Mouse (Mus musculus) neural tube, embryonic 15.5 days (tissue): ENCODE measurements around the gene Mllt10. TPM values are rescaled to one million over a fixed set of nuclear protein-coding genes. Genes with fewer than 3 reads are reported as not detected.
"Not testable (repeated sequence)": the region's sequence is repeated elsewhere in the genome, so short reads cannot be mapped to it uniquely, and the experiment has no call there.

Source experiments
- ATAC-seq: fragments of 200-750 bp; cut with Nextera tagmentation; 2 replicates; pipeline ENCODE4 v1.8.0; 2017; ENCODE audit warnings: mild to moderate bottlenecking, moderate TSS enrichment, moderate library complexity; ENCODE audit not compliant: low FRiP score
- H3K27ac ChIP-seq: fragments of 300-500 bp; sonication (generic); replicated peaks from 2 replicates; pipeline ENCODE4 v1.5.1; 2015; ENCODE audit warnings: mild to moderate bottlenecking, inconsistent platforms
- H3K27me3 ChIP-seq: fragments of 300-500 bp; sonication (generic); replicated peaks from 2 replicates; pipeline ENCODE4 v1.6.1; 2015; ENCODE audit warnings: inconsistent platforms
- H3K36me3 ChIP-seq: fragments of 300-500 bp; sonication (generic); 2 replicates; pipeline ENCODE4 v1.6.1; 2015; ENCODE audit warnings: inconsistent platforms
- H3K4me1 ChIP-seq: fragments of 300-500 bp; sonication (generic); 2 replicates; pipeline ENCODE4 v1.6.1; 2015; ENCODE audit warnings: inconsistent platforms
- H3K4me2 ChIP-seq: fragments of 300-500 bp; sonication (generic); 2 replicates; pipeline ENCODE4 v1.6.1; 2015; ENCODE audit warnings: inconsistent platforms, mild to moderate bottlenecking, moderate library complexity
- H3K4me3 ChIP-seq: fragments of 300-500 bp; sonication (generic); replicated peaks from 2 replicates; pipeline ENCODE4 v1.5.1; 2015; ENCODE audit warnings: mild to moderate bottlenecking, inconsistent platforms
- H3K9ac ChIP-seq: fragments of 300-500 bp; sonication (generic); replicated peaks from 2 replicates; pipeline ENCODE4 v1.6.1; 2015; ENCODE audit warnings: mild to moderate bottlenecking, inconsistent platforms
- H3K9me3 ChIP-seq: fragments of 300-500 bp; sonication (generic); replicated peaks from 2 replicates; pipeline ENCODE4 v1.6.1; 2016; ENCODE audit warnings: inconsistent platforms
- WGBS: fragments of 180-500 bp; shearing (Covaris S2); methylation state at CpG from one replicate; pipeline ENCODE4 v1.1.7; 2015; ENCODE audit warnings: mixed read lengths; 5-methylcytosine and 5-hydroxymethylcytosine counted together
- polyA plus RNA-seq: library from polyadenylated mRNA; unstranded; fragments of >200 nt; fragmentation: Nextera tagmentation; extraction: Ambion mirVana; gene quantifications from 2 replicates; pipeline ENCODE4 v1.2.1, GENCODE M21; 2015

The Mllt10 gene
- polyA plus RNA-seq, 1 experiment from 2014 or later: 46.2 TPM

DNA sequence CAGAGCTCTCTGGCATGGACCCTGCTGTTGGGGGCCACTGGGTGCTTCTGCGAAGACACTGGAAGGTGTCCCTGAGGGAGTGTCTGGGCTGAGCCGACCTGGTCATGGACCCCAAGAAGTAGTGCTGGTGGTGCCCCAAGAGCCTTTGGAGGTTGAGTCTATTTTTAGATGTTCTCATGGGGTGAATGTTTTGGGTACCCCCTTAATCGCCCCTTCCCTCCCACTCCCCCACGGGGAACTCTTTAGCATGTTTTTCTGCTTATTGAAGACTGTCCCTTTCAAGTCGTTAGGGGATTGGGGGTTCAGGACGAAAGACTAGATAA lies 10.6 kb downstream of the Mllt10 start:
- Histone ChIP-seq H3K9me3 (no peaks in the 10 kb centered on the region), H3K27ac (peak overlapping the region; percentile 98), H3K27me3 (no peaks in the 10 kb centered on the region), H3K36me3 (peaks cover 6% of the 10 kb centered on the region; the same call in 1 of the 2 replicates), H3K9ac (peak overlapping the region; percentile 78), H3K4me3 (peak overlapping the region; percentile 66), H3K4me1 (peaks cover 13% of the 10 kb centered on the region), H3K4me2 (peak overlapping the region; percentile 68)
- peak; percentile 19; the same call in 1 of the 2 replicates for ATAC-seq
- WGBS: 4% methylated on average over 6 of the region's 6 CpGs

GRCm38 (mm10) chr2:18066436-18066835 lies 11.4 kb downstream of the Mllt10 start:
- H3K36me3 ChIP-seq: peaks cover 6% of the 10 kb centered on the region; the same call in 1 of the 2 replicates
- no peak for ATAC-seq
- H3K4me2 ChIP-seq: no peak overlapping the region; the same call in 1 of the 2 replicates
- no peak overlapping the region for H3K27ac ChIP-seq
- no peaks in the 10 kb centered on the region for H3K27me3 ChIP-seq
- H3K4me3 ChIP-seq: no peak overlapping the region
- H3K9me3 ChIP-seq: no peaks in the 10 kb centered on the region
- H3K9ac ChIP-seq: no peak overlapping the region
- H3K4me1 ChIP-seq: peaks cover 13% of the 10 kb centered on the region

DNA sequence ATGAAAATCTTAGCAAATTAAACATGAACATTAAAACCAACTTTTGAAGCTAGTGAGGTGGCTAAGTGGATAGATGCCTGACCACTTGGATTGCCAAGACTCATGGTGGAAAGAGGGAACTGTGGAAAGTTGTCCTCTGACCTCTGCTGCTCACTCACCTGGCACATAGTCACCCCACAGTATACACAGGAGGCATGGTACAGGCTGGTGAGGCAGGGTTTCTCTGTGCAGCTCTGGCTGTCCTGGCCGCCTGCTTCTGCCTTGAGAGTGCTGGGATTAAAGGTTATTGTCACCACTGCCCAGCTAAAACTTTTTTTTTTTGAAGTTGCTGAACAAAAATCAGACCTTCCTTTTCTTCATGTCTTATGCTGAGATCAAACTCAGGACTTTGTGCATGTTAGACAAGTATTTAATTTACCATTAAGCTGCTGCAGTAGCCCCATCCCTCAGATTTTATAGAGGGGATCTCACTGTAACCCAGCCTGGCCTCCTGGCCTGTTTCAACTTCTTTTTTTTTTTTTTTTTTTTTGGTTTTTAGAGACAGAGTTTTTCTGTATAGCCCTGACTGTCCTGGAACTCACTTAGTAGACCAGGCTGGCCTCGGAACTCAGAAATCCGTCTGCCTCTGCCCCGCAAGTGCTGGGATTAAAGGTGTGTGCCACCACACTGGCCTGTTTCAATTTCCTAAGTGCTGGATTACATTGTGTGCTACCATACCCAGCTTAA lies 13.2 kb downstream of the Mllt10 start:
- Histone ChIP-seq H3K9me3 (no peaks in the 10 kb centered on the region), H3K4me2 (no peak overlapping the region), H3K9ac (no peak overlapping the region), H3K4me1 (peaks cover 13% of the 10 kb centered on the region), H3K27me3 (no peaks in the 10 kb centered on the region), H3K36me3 (peaks cover 6% of the 10 kb centered on the region; the same call in 1 of the 2 replicates), H3K27ac (no peak overlapping the region), H3K4me3 (no peak overlapping the region)
- 89% methylated on average over 4 of the region's 4 CpGs for WGBS
- no peak for ATAC-seq

DNA sequence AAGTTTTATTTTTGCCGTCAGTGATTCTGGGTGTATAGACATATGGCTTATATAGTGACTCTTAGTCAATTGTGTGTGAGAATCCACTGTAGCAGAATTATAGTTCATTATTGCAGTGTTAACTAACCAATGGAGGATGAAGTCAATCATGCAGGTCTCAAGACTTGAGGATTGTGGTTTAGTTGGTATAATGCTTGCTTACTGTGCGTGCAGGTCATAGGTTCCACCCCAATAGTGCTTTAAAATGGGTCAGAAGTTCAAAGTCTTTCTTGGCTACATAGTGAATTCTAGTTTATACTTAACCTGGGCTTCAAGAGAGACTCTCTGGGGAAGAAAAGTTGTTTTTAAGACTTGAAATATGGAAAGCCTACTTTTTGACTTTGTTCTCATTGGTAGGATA lies 16.9 kb downstream of the Mllt10 start:
- H3K9ac ChIP-seq: no peak overlapping the region
- WGBS: 96% methylated on average over 2 of the region's 2 CpGs
- H3K36me3 ChIP-seq: peaks cover 10% of the 10 kb centered on the region; the same call in 1 of the 2 replicates
- H3K4me1 ChIP-seq: no peaks in the 10 kb centered on the region
- H3K27me3 ChIP-seq: no peaks in the 10 kb centered on the region
- no peaks in the 10 kb centered on the region for H3K9me3 ChIP-seq
- ATAC-seq: no peak
- H3K27ac ChIP-seq: no peak overlapping the region
- no peak overlapping the region for H3K4me3 ChIP-seq
- no peak overlapping the region for H3K4me2 ChIP-seq

GRCm38 (mm10) chr2:18080182-18080860 lies 25.3 kb downstream of the Mllt10 start:
- no peaks in the 10 kb centered on the region for H3K27me3 ChIP-seq
- ATAC-seq: no peak

DNA sequence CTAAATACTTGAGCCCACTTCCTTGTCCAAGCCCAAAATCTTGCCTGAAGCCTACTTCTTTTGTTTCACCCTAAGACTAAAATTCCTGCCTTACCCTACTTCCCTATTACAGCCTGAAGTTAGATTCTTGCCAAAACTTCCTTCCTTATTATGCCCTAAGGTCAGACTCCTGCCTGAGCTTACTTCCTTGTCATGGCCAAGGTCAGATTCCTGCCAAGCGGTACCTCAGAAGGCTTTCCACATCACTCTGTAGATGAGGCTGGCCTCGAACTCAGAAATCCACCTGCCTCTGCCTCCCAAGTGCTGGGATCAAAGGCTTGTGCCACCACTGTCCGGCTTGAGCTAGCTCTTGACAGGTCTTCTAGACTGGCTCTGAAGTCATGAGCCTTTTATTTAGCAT lies 32.7 kb downstream of the Mllt10 start:
- H3K9me3 ChIP-seq, H3K27ac ChIP-seq, ATAC-seq, H3K27me3 ChIP-seq, H3K4me3 ChIP-seq, H3K4me1 ChIP-seq, H3K4me2 ChIP-seq, H3K9ac ChIP-seq: not testable (repeated sequence)
- whole genome bisulfite sequencing: 92% methylated on average over 3 of the region's 3 CpGs
- peaks cover 48% of the 10 kb centered on the region for H3K36me3 ChIP-seq

More at GRCm38 (mm10) chr2:18080182-18080860, 25.3 kb downstream of the Mllt10 start:
- no peak overlapping the region for H3K4me3 ChIP-seq
- no peaks in the 10 kb centered on the region for H3K4me1 ChIP-seq
- H3K9ac ChIP-seq: no peak overlapping the region
- peaks cover 32% of the 10 kb centered on the region for H3K36me3 ChIP-seq
- H3K9me3 ChIP-seq: no peaks in the 10 kb centered on the region
- no peak overlapping the region for H3K27ac ChIP-seq
- WGBS: 78% methylated on average over 2 of the region's 2 CpGs
- H3K4me2 ChIP-seq: no peak overlapping the region

DNA sequence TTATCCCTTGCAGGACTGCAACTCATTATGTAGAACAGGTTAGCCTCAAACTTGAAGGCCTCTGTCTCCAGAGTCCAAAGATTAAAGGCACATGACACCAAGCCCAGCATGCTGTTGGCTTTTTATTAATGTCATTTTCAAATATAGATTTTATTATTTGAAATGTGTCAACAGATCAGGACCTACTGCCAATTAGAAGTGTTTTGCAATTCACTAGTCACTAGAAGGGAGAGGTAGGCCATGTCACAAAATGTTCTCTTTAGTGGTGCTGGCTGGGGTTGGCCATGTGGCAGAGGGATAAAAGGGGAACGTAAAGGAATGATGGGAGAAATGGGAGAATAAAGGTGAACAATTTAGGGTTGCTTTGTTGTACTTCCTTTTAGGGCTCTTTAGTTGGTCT lies 38.8 kb downstream of the Mllt10 start:
- Histone ChIP-seq H3K4me2 (no peak overlapping the region), H3K4me1 (no peaks in the 10 kb centered on the region), H3K27me3 (no peaks in the 10 kb centered on the region), H3K9me3 (no peaks in the 10 kb centered on the region), H3K27ac (no peak overlapping the region), H3K4me3 (no peak overlapping the region), H3K36me3 (peaks cover 27% of the 10 kb centered on the region), H3K9ac (no peak overlapping the region)
- no peak for ATAC-seq
- 94% methylated on average over 1 of the region's 1 CpGs for WGBS

- H3K27me3 ChIP-seq: no peaks in the 10 kb centered on the region
- H3K4me2 ChIP-seq: no peak overlapping the region
- no peak overlapping the region for H3K27ac ChIP-seq
- no peak for ATAC-seq
- H3K9ac ChIP-seq: no peak overlapping the region
- H3K4me1 ChIP-seq: no peaks in the 10 kb centered on the region
- no peak overlapping the region for H3K4me3 ChIP-seq
- peaks cover 27% of the 10 kb centered on the region for H3K36me3 ChIP-seq
- no peaks in the 10 kb centered on the region for H3K9me3 ChIP-seq
Measured at GRCm38 (mm10) chr2:18094319-18094718, 39.3 kb downstream of the Mllt10 start.

DNA sequence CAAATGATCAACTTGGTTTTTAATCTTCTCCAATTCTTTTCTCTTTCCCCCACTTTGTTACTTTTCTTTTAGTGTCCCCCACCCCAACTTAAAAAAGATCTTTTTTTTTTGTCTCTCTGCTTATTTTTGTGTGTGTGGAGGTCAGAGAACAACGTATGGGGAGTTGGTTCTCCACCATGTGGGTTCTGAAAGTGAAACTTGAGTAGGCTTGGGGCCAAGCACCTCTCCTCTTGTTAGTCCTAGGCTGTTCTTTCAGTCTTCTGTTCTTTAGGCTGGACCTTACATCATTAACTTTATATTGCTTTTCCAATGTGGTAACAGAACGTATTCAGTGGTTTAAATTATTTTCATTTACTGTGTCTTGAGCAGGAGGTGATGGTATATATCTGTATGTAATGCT lies 40.8 kb downstream of the Mllt10 start:
- H3K27me3 ChIP-seq: no peaks in the 10 kb centered on the region
- no peak overlapping the region for H3K4me3 ChIP-seq
- no peaks in the 10 kb centered on the region for H3K4me1 ChIP-seq
- H3K27ac ChIP-seq: no peak overlapping the region
- no peak overlapping the region for H3K9ac ChIP-seq
- no peak overlapping the region for H3K4me2 ChIP-seq
- H3K36me3 ChIP-seq: peaks cover 26% of the 10 kb centered on the region
- 73% methylated on average over 2 of the region's 2 CpGs for WGBS
- ATAC-seq: no peak
- H3K9me3 ChIP-seq: no peaks in the 10 kb centered on the region

DNA sequence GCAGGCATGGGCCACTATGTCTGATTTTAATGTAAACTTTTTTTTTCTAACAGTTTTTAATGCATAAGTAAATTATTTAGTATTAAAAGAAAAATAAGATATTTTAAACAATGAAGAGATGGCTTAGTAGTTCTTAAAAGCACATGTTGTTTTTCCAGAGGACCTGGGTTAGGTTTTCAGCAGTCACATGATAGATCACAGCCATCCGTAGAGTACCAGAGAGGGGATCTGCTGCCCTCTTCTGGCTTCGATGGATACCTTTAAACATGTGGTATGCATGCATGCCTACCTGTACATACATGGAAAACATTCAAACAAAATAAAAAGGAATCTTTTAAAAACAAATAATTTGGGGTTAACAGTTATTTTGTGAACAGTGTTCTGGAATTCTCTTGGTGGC lies 45.9 kb downstream of the Mllt10 start:
- H3K36me3 ChIP-seq: peaks cover 20% of the 10 kb centered on the region
- H3K4me1 ChIP-seq: no peaks in the 10 kb centered on the region
- H3K9ac ChIP-seq: no peak overlapping the region
- H3K4me2 ChIP-seq: no peak overlapping the region
- H3K27me3 ChIP-seq: no peaks in the 10 kb centered on the region
- no peak overlapping the region for H3K4me3 ChIP-seq
- H3K27ac ChIP-seq: no peak overlapping the region
- WGBS: 91% methylated on average over 2 of the region's 2 CpGs
- no peak for ATAC-seq
- no peaks in the 10 kb centered on the region for H3K9me3 ChIP-seq

- Histone ChIP-seq H3K4me2 (no peak overlapping the region), H3K36me3 (peaks cover 8% of the 10 kb centered on the region; the same call in 1 of the 2 replicates), H3K27ac (no peak overlapping the region), H3K4me3 (no peak overlapping the region), H3K27me3 (no peaks in the 10 kb centered on the region), H3K4me1 (no peaks in the 10 kb centered on the region), H3K9ac (no peak overlapping the region), H3K9me3 (no peaks in the 10 kb centered on the region)
- no peak for ATAC-seq
Measured at GRCm38 (mm10) chr2:18107561-18107960, 52.5 kb downstream of the Mllt10 start.

DNA sequence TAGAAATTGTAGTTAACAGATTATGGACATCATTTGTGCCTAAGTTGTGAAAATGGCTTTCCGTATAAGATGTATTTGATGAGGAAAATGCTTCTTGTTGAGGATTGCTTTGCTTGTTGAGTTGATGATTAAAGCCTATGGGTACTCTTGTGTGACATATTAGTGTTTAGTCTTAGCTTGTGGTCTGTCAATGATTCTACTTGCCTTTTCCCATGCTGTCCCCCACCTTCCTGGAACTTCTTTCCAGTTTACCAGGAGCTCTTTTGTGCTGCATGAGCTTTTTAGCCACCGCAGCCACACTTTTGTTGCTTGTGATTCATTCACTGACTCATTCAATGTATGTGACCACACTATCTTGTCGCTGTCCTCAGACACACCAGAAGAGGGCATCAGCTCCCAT lies 53.2 kb downstream of the Mllt10 start:
- Histone ChIP-seq H3K4me3 (no peak overlapping the region), H3K4me1 (no peaks in the 10 kb centered on the region), H3K9ac (no peak overlapping the region), H3K27ac (no peak overlapping the region), H3K4me2 (no peak overlapping the region), H3K9me3 (no peaks in the 10 kb centered on the region), H3K27me3 (no peaks in the 10 kb centered on the region), H3K36me3 (peaks cover 10% of the 10 kb centered on the region; the same call in 1 of the 2 replicates)
- ATAC-seq: no peak
- 92% methylated on average over 3 of the region's 3 CpGs for WGBS
